Mouse (Mus musculus) embryonic facial prominence, embryonic 12.5 days (tissue): Measurements from ENCODE around the gene Stim2. TPM values are rescaled to one million over a fixed set of nuclear protein-coding genes. Genes with fewer than 3 reads are reported as not detected.

ENCODE experiments used
- ATAC-seq: fragments of 200-750 bp; cut with Nextera tagmentation; 2 replicates; pipeline ENCODE4 v1.8.0; 2017; ENCODE audit not compliant: insufficient number of reproducible peaks, insufficient read depth, low FRiP score, low TSS enrichment
- H3K27ac ChIP-seq: fragments of 300-500 bp; sonication (generic); 2 replicates; pipeline ENCODE4 v1.5.1; 2016; ENCODE audit warnings: mild to moderate bottlenecking
- H3K27me3 ChIP-seq: fragments of 300-500 bp; sonication (generic); 2 replicates; pipeline ENCODE4 v1.6.1; 2016; ENCODE audit warnings: mild to moderate bottlenecking, moderate library complexity
- H3K36me3 ChIP-seq: fragments of 300-500 bp; sonication (generic); 2 replicates; pipeline ENCODE4 v1.6.1; 2016; ENCODE audit warnings: mild to moderate bottlenecking
- H3K4me1 ChIP-seq: fragments of 300-500 bp; sonication (generic); 2 replicates; pipeline ENCODE4 v1.6.1; 2016
- H3K4me2 ChIP-seq: fragments of 300-500 bp; sonication (generic); replicated peaks from 2 replicates; pipeline ENCODE4 v1.6.1; 2016; ENCODE audit warnings: mild to moderate bottlenecking, moderate library complexity
- H3K4me3 ChIP-seq: fragments of 300-500 bp; sonication (generic); 2 replicates; pipeline ENCODE4 v1.5.1; 2016; ENCODE audit warnings: mild to moderate bottlenecking
- H3K9ac ChIP-seq: fragments of 300-500 bp; sonication (generic); 2 replicates; pipeline ENCODE4 v1.6.1; 2016; ENCODE audit warnings: mild to moderate bottlenecking, moderate library complexity
- H3K9me3 ChIP-seq: fragments of 300-500 bp; sonication (generic); 2 replicates; pipeline ENCODE4 v1.6.1; 2016; ENCODE audit warnings: mild to moderate bottlenecking, moderate library complexity
- WGBS: fragments of 180-500 bp; shearing (Covaris S2); methylation state at CpG from one replicate; pipeline ENCODE4 v1.1.7; 2016; 5-methylcytosine and 5-hydroxymethylcytosine counted together
- polyA plus RNA-seq: library from polyadenylated mRNA; unstranded; fragments of >200 nt; fragmentation: Nextera tagmentation; extraction: Ambion mirVana; gene quantifications from 2 replicates; pipeline ENCODE4 v1.2.1, GENCODE M21; 2016

Stim2 gene
- polyA plus RNA-seq, 1 experiment from 2014 or later = 18.9 TPM

DNA sequence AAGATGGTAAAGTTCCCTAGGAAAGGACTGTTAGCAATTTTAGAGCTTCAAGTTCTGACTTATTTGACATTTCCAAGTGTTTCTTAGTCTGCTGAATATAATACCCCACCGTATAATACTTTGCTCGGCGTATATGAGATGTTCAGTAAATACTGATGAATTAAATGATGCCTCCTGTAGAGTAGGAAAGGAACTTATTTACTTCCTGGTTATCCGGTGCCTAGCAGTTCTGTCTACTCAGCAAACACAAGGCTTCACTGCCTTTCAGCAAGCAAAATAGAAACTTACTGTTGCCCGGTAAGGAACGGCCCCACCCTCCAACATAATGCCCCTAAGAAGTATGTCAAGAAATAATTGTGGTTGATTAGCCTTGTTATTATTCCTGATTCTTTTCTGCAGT lies 1.5 kb upstream of the Stim2 start:
- peaks cover 14% of the 10 kb centered on the region for H3K4me1 ChIP-seq
- no peaks in the 10 kb centered on the region for H3K36me3 ChIP-seq
- no peaks in the 10 kb centered on the region for H3K27me3 ChIP-seq
- no peak overlapping the region for H3K27ac ChIP-seq
- no peak for ATAC-seq
- 91% methylated on average over 6 of the region's 6 CpGs for WGBS
- H3K4me2 ChIP-seq = no peak overlapping the region
- H3K4me3 ChIP-seq = no peak overlapping the region
- no peak overlapping the region for H3K9ac ChIP-seq
- no peaks in the 10 kb centered on the region for H3K9me3 ChIP-seq

DNA sequence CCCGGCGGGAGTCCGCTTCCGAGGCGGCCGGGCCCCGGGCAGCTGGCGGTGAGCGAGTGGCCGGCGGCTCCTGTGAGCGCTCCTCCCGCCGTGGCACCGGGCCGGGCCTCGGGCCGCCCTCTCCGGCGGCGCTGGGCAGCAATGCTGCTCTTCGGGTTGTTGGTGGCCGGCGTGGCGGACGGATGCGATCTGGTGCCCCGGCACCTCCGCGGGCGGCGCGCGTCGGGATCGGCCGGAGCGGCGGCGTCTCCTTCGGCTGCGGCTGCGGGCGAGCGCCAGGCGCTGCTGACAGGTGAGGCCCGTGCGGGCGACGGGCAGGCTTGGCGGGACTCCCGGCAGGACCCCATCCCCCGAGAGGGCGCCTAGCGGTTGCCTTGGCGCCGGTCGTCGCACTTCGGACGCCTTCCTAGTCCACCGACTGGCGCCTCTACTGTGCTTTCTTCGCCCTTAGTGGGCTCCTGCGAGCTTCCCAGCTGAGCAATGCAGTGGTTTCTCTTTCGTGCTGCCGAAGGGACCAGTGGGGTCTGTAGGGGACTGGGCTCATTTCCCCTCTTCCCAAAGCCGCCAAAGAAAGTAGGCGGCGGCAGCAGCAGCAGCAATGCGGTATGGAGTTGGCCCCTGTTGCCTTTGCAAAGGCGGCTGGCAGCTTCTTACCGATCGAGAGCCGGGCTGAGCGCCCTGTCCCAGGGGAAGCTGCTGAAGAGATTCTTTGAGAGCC lies 603 bp downstream of the Stim2 start:
- no peaks in the 10 kb centered on the region for H3K9me3 ChIP-seq
- peak overlapping the region; percentile 86 for H3K27ac ChIP-seq
- H3K4me1 ChIP-seq = peaks cover 14% of the 10 kb centered on the region
- under 1% methylated on average over 75 of the region's 76 CpGs for WGBS
- H3K36me3 ChIP-seq = no peaks in the 10 kb centered on the region
- ATAC-seq = peak; percentile 44
- peak overlapping the region; percentile 79 for H3K4me2 ChIP-seq
- H3K4me3 ChIP-seq = peak overlapping the region; percentile 74
- no peaks in the 10 kb centered on the region for H3K27me3 ChIP-seq
- H3K9ac ChIP-seq = peak overlapping the region; percentile 91

DNA sequence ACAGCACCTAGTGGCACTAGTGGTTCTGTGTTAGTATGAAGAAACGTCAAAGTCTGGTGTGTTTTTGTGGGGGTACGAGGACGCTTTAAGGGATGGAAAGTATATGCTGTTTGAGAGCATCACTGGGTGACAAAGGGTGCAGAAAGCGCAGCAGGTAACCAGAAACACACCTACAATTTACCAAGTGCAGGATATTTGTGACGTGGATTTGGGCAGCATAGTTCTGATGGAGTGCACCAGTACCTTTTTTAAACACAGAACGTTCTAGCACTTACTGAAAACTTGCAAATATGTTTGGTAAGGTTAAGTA lies 1.1 kb downstream of the Stim2 start:
- Histone ChIP-seq H3K4me3 (peak overlapping the region; percentile 74), H3K27ac (peak overlapping the region; percentile 86), H3K9me3 (no peaks in the 10 kb centered on the region), H3K36me3 (no peaks in the 10 kb centered on the region), H3K4me2 (peak overlapping the region; percentile 79), H3K27me3 (no peaks in the 10 kb centered on the region), H3K4me1 (peaks cover 14% of the 10 kb centered on the region), H3K9ac (peak overlapping the region; percentile 91)
- no peak for ATAC-seq
- WGBS = 3% methylated on average over 6 of the region's 6 CpGs

DNA sequence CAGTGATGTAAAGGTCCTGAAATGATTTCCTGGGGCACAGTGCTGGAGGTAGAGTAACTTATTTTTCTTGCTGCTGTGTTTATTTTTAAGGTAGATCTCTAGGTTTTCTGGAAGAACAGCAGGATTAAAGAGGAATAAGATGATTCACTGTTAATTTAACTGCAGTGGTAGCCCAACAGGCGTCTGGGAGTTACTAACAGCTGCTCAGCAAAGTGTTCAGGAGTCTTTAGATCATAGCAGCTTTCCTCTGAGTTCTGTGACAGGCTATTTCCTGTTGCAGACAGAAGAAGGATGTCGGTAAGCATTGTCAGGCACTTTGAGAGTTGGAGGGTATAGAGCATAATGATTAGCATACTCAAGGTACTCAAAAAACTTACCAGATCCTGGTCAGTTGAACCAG lies 1.5 kb downstream of the Stim2 start:
- Histone ChIP-seq H3K4me3 (peak overlapping the region; percentile 74), H3K9me3 (no peaks in the 10 kb centered on the region), H3K27me3 (no peaks in the 10 kb centered on the region), H3K9ac (peak overlapping the region; percentile 91), H3K4me2 (peak overlapping the region; percentile 79), H3K27ac (0 out of 2 replicates have a peak overlapping the region, but pooled peaks have one; percentile 86), H3K4me1 (peaks cover 13% of the 10 kb centered on the region), H3K36me3 (no peaks in the 10 kb centered on the region)
- no peak for ATAC-seq
- WGBS = 0% methylated on average over 2 of the region's 2 CpGs

DNA sequence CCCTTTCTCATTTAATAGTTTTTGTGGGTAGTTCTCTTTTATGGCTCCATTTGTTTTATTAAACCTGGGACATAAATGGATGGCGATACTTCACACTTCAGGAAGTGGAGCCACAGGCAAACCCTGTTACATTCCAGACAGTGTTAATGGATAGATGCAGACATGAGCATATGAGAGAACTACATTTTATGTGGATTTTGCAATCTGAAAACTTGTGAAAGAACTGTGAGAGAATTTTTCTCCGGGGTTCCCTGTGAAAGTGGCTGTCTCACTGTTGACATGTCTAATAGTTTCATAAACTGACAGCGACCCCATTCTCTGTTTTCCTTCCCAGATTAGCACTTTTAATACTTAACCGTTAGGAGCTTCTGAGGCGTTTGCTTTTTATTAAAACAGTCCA lies 2.7 kb downstream of the Stim2 start:
- 66% methylated on average over 5 of the region's 5 CpGs for WGBS
- H3K4me2 ChIP-seq = no peak overlapping the region

DNA sequence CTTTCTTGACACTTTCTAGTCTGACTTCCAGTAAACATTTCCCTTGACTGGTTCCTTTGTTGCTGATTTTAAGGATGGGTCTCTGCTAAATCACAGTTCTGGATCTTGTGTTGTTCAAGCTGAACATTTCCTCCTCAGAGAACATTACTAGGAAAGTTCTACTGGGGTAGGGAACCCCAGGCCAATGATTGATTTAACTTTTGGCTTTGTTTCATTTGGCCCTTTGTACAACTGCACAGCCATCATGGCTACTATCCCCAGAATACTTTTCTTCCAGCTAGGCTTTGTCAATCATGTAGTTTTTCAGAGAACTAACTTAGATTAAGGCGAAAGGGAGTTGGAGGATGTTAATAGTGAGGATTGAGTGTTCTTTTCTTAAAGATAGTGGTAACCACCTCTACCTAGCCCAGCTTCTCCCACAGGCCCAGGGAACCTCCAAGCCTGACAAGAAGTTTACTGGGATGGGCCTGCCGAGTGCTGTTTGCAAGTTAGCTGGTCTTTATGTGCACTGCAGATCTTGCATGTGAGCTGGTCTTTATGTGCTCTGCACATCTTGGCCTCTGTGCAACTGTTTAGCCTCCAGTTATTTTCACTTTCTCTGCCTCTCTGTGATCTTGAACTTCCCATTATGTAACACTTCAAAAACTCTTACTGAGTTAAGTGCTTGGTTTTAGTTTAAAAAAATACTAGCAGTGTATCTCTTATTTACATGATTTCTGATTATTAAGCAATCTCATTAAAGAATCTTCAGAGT lies 7.0 kb downstream of the Stim2 start:
- H3K27ac ChIP-seq = no peak overlapping the region; the same call in 1 of the 2 replicates
- no peak for ATAC-seq

More for the DNA sequence above, 2.7 kb downstream of the Stim2 start:
- no peaks in the 10 kb centered on the region for H3K27me3 ChIP-seq
- H3K4me3 ChIP-seq = no peak overlapping the region
- no peak for ATAC-seq
- H3K36me3 ChIP-seq = no peaks in the 10 kb centered on the region
- H3K4me1 ChIP-seq = peaks cover 19% of the 10 kb centered on the region
- H3K27ac ChIP-seq = no peak overlapping the region
- no peaks in the 10 kb centered on the region for H3K9me3 ChIP-seq
- H3K9ac ChIP-seq = no peak overlapping the region

DNA sequence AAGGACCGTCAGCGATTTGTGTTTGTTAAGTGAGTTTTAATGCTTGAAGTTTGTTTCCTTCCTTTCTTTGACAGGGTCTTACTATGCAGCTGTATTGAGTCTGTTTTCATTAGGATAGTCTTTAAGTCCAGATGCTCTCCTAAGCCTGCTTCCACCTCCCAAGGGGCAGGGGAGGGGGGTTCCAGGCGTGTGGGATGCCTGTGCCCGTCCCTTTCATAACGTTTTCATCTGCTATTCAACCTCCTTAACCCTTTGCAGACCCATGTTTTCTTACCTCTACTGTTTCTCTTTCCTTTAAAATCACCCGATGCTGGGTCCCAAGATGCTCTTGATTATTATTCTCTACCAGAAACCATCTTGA lies 7.5 kb downstream of the Stim2 start:
- Histone ChIP-seq H3K36me3 (no peaks in the 10 kb centered on the region), H3K9ac (no peak overlapping the region), H3K4me2 (no peak overlapping the region), H3K4me3 (no peak overlapping the region), H3K27ac (no peak overlapping the region), H3K4me1 (peaks cover 7% of the 10 kb centered on the region; the same call in 1 of the 2 replicates), H3K27me3 (no peaks in the 10 kb centered on the region), H3K9me3 (no peaks in the 10 kb centered on the region)
- whole genome bisulfite sequencing = 22% methylated on average over 6 of the region's 6 CpGs
- no peak for ATAC-seq

More for the DNA sequence above, 7.0 kb downstream of the Stim2 start:
- H3K4me3 ChIP-seq = no peak overlapping the region
- H3K4me2 ChIP-seq = no peak overlapping the region
- H3K4me1 ChIP-seq = peaks cover 11% of the 10 kb centered on the region
- H3K27me3 ChIP-seq = no peaks in the 10 kb centered on the region
- H3K36me3 ChIP-seq = no peaks in the 10 kb centered on the region
- H3K9ac ChIP-seq = no peak overlapping the region
- no peaks in the 10 kb centered on the region for H3K9me3 ChIP-seq
- WGBS = 66% methylated on average over 2 of the region's 2 CpGs

DNA sequence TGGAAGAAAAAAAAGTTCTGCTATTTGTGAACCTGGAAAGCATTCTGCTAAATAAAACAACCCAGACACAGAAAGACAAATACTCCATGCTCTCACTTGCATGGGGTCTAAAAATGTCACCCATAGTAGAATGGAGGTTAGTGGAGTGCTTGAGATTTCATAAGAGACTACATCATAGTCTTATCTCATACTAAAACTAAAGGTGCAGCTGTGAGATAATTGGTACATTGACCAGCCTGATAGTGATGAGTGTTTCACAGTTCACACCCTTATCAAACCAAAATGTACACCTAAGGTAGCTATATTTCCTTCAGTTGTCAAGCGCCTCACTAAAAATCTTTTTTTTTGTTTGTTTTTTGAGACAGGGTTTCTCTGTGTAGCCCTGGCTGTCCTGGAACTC lies 8.5 kb downstream of the Stim2 start:
- no peak overlapping the region for H3K4me2 ChIP-seq
- peaks cover 7% of the 10 kb centered on the region; the same call in 1 of the 2 replicates for H3K4me1 ChIP-seq
- no peaks in the 10 kb centered on the region for H3K9me3 ChIP-seq
- no peak overlapping the region for H3K4me3 ChIP-seq
- no peak for ATAC-seq
- no peaks in the 10 kb centered on the region for H3K27me3 ChIP-seq
- no peaks in the 10 kb centered on the region for H3K36me3 ChIP-seq
- 100% methylated on average over 1 of the region's 1 CpGs for WGBS
- H3K27ac ChIP-seq = no peak overlapping the region
- H3K9ac ChIP-seq = no peak overlapping the region

DNA sequence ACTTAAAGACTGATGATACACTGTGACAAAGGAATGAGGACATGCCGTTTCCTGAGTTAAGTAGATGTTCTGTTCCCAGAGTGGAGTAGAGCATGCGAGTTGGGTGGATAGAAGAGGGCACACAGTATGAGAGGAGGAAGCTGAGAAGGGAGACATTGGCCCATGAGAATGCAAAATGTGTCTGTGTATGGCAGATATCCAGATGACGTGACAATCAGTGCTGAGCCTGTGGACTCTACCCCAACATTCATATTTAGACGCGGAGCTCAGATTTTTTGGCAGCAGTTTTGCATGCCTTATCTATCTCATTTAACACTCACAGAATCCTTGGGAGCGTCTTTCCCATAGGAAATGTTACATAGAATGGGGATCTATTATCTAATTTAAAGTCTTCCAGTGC lies 9.3 kb downstream of the Stim2 start:
- peaks cover 7% of the 10 kb centered on the region; the same call in 1 of the 2 replicates for H3K4me1 ChIP-seq
- no peak overlapping the region for H3K4me3 ChIP-seq
- 89% methylated on average over 6 of the region's 6 CpGs for WGBS
- H3K9ac ChIP-seq = no peak overlapping the region
- H3K27ac ChIP-seq = no peak overlapping the region
- no peaks in the 10 kb centered on the region for H3K36me3 ChIP-seq
- no peaks in the 10 kb centered on the region for H3K9me3 ChIP-seq
- ATAC-seq = no peak
- H3K27me3 ChIP-seq = no peaks in the 10 kb centered on the region
- no peak overlapping the region for H3K4me2 ChIP-seq

DNA sequence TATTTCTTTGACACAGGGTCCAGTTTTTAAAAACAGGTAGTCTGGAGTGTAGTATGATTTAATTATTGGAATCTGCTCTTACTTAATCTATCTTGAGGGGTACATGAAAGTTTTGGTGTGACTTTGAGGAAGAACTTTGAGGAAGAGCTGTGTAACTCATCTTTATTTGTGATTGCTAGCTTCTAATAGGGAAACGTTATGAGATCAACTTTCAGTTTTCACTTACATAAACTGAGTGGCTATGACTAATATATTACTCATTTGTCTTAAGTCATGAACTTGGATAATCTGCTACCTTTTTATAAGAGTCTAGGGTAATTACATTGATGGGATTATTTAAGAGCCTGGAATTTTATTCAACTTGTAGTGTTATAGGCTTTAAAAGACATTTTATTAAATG lies 15.0 kb downstream of the Stim2 start:
- Histone ChIP-seq H3K4me1 (no peaks in the 10 kb centered on the region), H3K4me2 (no peak overlapping the region), H3K27ac (no peak overlapping the region), H3K4me3 (no peak overlapping the region), H3K36me3 (no peaks in the 10 kb centered on the region), H3K9me3 (no peaks in the 10 kb centered on the region), H3K27me3 (no peaks in the 10 kb centered on the region), H3K9ac (no peak overlapping the region)
- no peak for ATAC-seq
- WGBS = 65% methylated on average over 1 of the region's 1 CpGs

DNA sequence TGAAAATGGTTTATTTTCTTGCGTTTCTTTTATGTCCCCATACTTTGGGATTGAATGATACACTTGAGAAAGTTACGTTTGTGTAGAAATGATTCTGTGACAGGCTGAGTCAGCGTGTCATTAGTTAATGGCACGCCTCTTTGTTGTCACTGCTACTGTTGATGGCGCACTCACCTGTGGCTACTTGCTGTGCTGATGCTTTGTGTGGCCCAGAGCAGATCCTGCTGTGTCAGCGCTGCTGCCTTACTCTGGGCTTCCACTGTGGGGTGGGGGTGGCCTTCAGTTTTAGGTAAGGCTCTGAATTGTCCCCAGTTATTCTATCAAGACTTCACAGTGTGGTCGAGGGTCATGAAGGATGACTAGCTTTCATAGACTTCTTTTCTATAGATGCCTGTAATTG lies 18.8 kb downstream of the Stim2 start:
- ATAC-seq = no peak
- WGBS = 46% methylated on average over 7 of the region's 7 CpGs
- Histone ChIP-seq H3K4me3 (no peak overlapping the region), H3K27ac (no peak overlapping the region), H3K9ac (no peak overlapping the region), H3K9me3 (no peaks in the 10 kb centered on the region), H3K36me3 (no peaks in the 10 kb centered on the region), H3K27me3 (no peaks in the 10 kb centered on the region), H3K4me1 (peaks cover 6% of the 10 kb centered on the region; the same call in 1 of the 2 replicates), H3K4me2 (no peak overlapping the region)

DNA sequence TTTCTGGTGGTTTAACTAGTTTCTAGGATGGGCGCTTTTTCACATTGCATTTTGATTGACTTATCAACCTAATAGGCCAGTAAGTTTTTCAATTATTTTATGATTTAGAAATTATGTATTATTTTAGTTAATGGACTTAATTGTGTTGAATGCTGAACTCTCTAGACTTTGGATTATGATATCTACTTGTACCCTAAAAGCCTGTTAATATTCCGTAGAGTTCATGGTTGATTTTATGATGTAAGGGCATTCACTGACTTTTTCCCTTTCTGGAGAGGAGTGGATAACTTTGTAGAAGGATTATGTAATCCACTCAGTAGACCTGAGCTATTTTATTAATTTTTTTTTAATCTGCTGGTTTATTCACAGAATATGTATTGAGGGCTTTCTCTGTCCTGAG lies 20.6 kb downstream of the Stim2 start:
- ATAC-seq = no peak
- Histone ChIP-seq H3K4me3 (no peak overlapping the region), H3K9ac (no peak overlapping the region), H3K9me3 (no peaks in the 10 kb centered on the region), H3K27me3 (no peaks in the 10 kb centered on the region), H3K4me1 (peaks cover 6% of the 10 kb centered on the region; the same call in 1 of the 2 replicates), H3K4me2 (no peak overlapping the region), H3K27ac (no peak overlapping the region), H3K36me3 (no peaks in the 10 kb centered on the region)
- WGBS = 88% methylated on average over 2 of the region's 2 CpGs
